Mouse (Mus musculus) bone marrow macrophage, adult 2 months (primary cell): ENCODE measurements around the gene Elfn1.

Experiments used
- CTCF ChIP-seq: IDR thresholded peaks from 2 replicates; pipeline ENCODE4 v1.5.1; 2012; ENCODE audit warnings: low read depth, mild to moderate bottlenecking, low read length, moderate library complexity
- POLR2A ChIP-seq: IDR thresholded peaks from 2 replicates; pipeline ENCODE4 v1.6.1; 2012; ENCODE audit warnings: mild to moderate bottlenecking, low read depth, low read length, borderline replicate concordance

GRCm38 (mm10) chr5:139956859-139957258, 49.1 kb downstream of the Elfn1 start:
- TF ChIP-seq CTCF, result no peak
- TF ChIP-seq POLR2A, result no peak
